In the genomic region with DNA sequence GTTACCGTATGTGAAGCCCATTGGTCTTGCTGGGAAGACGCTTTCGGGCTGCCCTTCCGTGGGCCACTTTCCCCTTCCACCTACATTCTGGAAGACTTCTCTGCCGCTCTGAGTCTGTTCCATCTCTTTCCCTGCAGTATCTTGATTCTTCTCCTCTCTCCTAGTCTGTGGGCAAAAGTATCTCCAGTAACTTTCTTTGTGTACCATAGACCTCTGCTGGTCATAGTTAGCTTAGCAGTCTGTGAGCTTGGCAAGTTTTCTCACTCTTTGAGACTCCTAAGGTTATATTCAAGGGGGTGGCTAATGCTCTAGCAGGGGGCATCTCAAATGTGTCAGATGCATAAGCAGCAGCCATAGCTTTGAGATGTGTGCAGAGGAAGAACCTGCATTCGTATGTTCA, we compare ENCODE assay signal across 12 mouse cellular contexts. TPM values are rescaled to one million over a fixed set of nuclear protein-coding genes. Genes with fewer than 3 reads are reported as not detected.
A peak's percentile ranks its signal among the peaks of the same experiment; 100 is the strongest.
DNase-seq lines count a peak whose midpoint lies in the region; ATAC-seq and TF ChIP-seq lines count a peak whose summit lies in the region.
"Had no signal": no experiment of that assay in that cellular context is flagged by ENCODE, and none has a peak within 500 bp of the region (broad histone marks: within the 10 kb centered on the region; RNA-seq: fewer than 3 reads in every experiment).

No protein-coding gene starts in this region.

- intact Hi-C loops in heart, postnatal 10 days (cut with DNase I), result loop anchor here (2.0 to 10.0 kb wide), 2 partner anchors 149 to 341 kb away; no protein-coding TSS in a partner anchor
- intact Hi-C loops in left cerebral cortex, postnatal 4 days (cut with DNase I), result no loop called here

- no peak for TF ChIP-seq POLR2A in cortical plate, adult 2 months (IDR thresholded peaks at IDR 0.05; ENCODE audit: extremely low read depth, insufficient read depth, low read length)

- H3K4me2 ChIP-seq in heart, embryonic 12.5 days, result no peak overlapping the region
- no peak overlapping the region for H3K4me2 ChIP-seq in midbrain, embryonic 11.5 days

- H3K27me3 ChIP-seq in heart, embryonic 12.5 days (replicated peaks), result no peaks in the 10 kb centered on the region
- H3K27me3 ChIP-seq in midbrain, embryonic 11.5 days (ENCODE audit: control insufficient read depth, insufficient read depth, low read length), result no peaks in the 10 kb centered on the region
- no peaks in the 10 kb centered on the region for H3K27me3 ChIP-seq in midbrain, embryonic 10.5 days (ENCODE audit: low read depth, poor library complexity, severe bottlenecking)
- H3K27me3 ChIP-seq in splenic B cell, adult 2 months (ENCODE audit: control insufficient read depth, insufficient read depth, low read length, poor library complexity, severe bottlenecking), result no peaks in the 10 kb centered on the region

- H3K4me1 ChIP-seq in heart, embryonic 12.5 days (replicated peaks), result no peaks in the 10 kb centered on the region
- no peaks in the 10 kb centered on the region for H3K4me1 ChIP-seq in midbrain, embryonic 11.5 days (ENCODE audit: control insufficient read depth, insufficient read depth, low read length)
- no peaks in the 10 kb centered on the region for H3K4me1 ChIP-seq in midbrain, embryonic 10.5 days
- no peaks in the 10 kb centered on the region for H3K4me1 ChIP-seq in cortical plate, adult 2 months (ENCODE audit: control insufficient read depth, insufficient read depth, low read length)

- H3K36me3 ChIP-seq in heart, embryonic 12.5 days, result no peaks in the 10 kb centered on the region
- no peaks in the 10 kb centered on the region for H3K36me3 ChIP-seq in midbrain, embryonic 11.5 days (ENCODE audit: control insufficient read depth, insufficient read depth, low read length)
- no peaks in the 10 kb centered on the region for H3K36me3 ChIP-seq in midbrain, embryonic 10.5 days
- peaks cover 2% of the 10 kb centered on the region; the same call in 1 of the 2 replicates for H3K36me3 ChIP-seq in splenic B cell, adult 2 months (ENCODE audit: control insufficient read depth, insufficient read depth, low read length, poor library complexity, severe bottlenecking)

- peak; percentile 21 to 43 for DNase-seq in heart, postnatal 10 days
- DNase-seq in midbrain, embryonic 11.5 days (ENCODE audit: low spot score, missing footprints), result no peak
- no peak for DNase-seq in midbrain, embryonic 10.5 days (ENCODE audit: low spot score)
- DNase-seq in splenic B cell, adult 2 months (ENCODE audit: low read depth, low spot score), result peak; percentile 33
- DNase-seq in left cerebral cortex, postnatal 4 days, result no peak
- DNase-seq in adrenal gland, postnatal 36 days, result no peak
- DNase-seq: adrenal gland, postnatal 14 days; gastrocnemius, postnatal 10 days; layer of hippocampus, adult 9-11 months had no signal

- peak; percentile 25; the same call in 1 of the 2 replicates for TF ChIP-seq CTCF in cortical plate, adult 2 months (IDR thresholded peaks at IDR 0.05; ENCODE audit: extremely low read depth, insufficient read depth, low read length)

- no peaks in the 10 kb centered on the region for H3K9me3 ChIP-seq in heart, embryonic 12.5 days (replicated peaks)
- H3K9me3 ChIP-seq in midbrain, embryonic 11.5 days (ENCODE audit: control insufficient read depth, low read length), result no peaks in the 10 kb centered on the region
- H3K9me3 ChIP-seq in midbrain, embryonic 10.5 days (replicated peaks), result no peaks in the 10 kb centered on the region

- H3K4me3 ChIP-seq in heart, embryonic 12.5 days, result no peak overlapping the region
- no peak overlapping the region for H3K4me3 ChIP-seq in midbrain, embryonic 11.5 days (ENCODE audit: low read depth, low read length)
- no peak overlapping the region for H3K4me3 ChIP-seq in midbrain, embryonic 10.5 days
- H3K4me3 ChIP-seq in cortical plate, adult 2 months (ENCODE audit: insufficient read depth, low read length), result no peak overlapping the region

- WGBS in heart, embryonic 12.5 days, result 77% methylated on average over 6 of the region's 6 CpGs
- 83% methylated on average over 6 of the region's 6 CpGs for WGBS in midbrain, embryonic 11.5 days
- WGBS in midbrain, embryonic 10.5 days, result 84% methylated on average over 6 of the region's 6 CpGs

- ATAC-seq in heart, embryonic 12.5 days (ENCODE audit: insufficient number of reproducible peaks, low FRiP score), result no peak
- ATAC-seq in midbrain, embryonic 11.5 days (ENCODE audit: low FRiP score), result peak; percentile 14; the same call in 1 of the 2 replicates

- H3K9ac ChIP-seq in heart, embryonic 12.5 days, result no peak overlapping the region
- H3K9ac ChIP-seq in midbrain, embryonic 11.5 days (ENCODE audit: low read length), result no peak overlapping the region

- H3K27ac ChIP-seq in heart, embryonic 12.5 days (ENCODE audit: poor library complexity, severe bottlenecking), result no peak overlapping the region
- no peak overlapping the region for H3K27ac ChIP-seq in midbrain, embryonic 11.5 days (ENCODE audit: low read depth, low read length)
- H3K27ac ChIP-seq in midbrain, embryonic 10.5 days (replicated peaks), result no peak overlapping the region
- no peak overlapping the region for H3K27ac ChIP-seq in cortical plate, adult 2 months (ENCODE audit: insufficient read depth, low read length)

RNA-seq across cellular contexts. Expression of a gene that starts 32.4 kb away (rescaled TPM):
- 10 to 100 TPM; 30.1 to 35.2 TPM for total RNA-seq in heart, postnatal 10 days (2021)
- polyA plus RNA-seq in heart, embryonic 12.5 days (2016; fragmentation: Nextera tagmentation; extraction: Ambion mirVana), result 53.3 and 58.9 TPM in 2 replicates
- polyA plus RNA-seq in midbrain, embryonic 11.5 days (2014; fragmentation: Nextera tagmentation; extraction: Ambion mirVana), result 305 and 315 TPM in 2 replicates
- polyA plus RNA-seq in midbrain, embryonic 10.5 days (2016; fragmentation: Nextera tagmentation; extraction: Ambion mirVana), result 183 and 229 TPM in 2 replicates
- 548 and 551 TPM in 2 replicates for polyA plus RNA-seq in cortical plate, adult 2 months (2012; rRNA removed)
- total RNA-seq in left cerebral cortex, postnatal 4 days (2021), result 100 to 1,000 TPM; 477 to 480 TPM
- total RNA-seq in adrenal gland, postnatal 36 days (2021), result 10 to 100 TPM; 55.7 to 60.1 TPM
- total RNA-seq: monocyte, adult 5-6 weeks had no signal

Comparison
In these comparisons a context has a peak if more than half of its experiments do, and no peak if none do; other contexts are left out.
1. DNase-seq: peak in heart, postnatal 10 days (2 of 2) and splenic B cell, adult 2 months (single experiment); none in midbrain, embryonic 11.5 days (single experiment), midbrain, embryonic 10.5 days (single experiment), left cerebral cortex, postnatal 4 days (single experiment) and adrenal gland, postnatal 36 days (0 of 2).